Mouse (Mus musculus) layer of hippocampus, adult 11-12 months (tissue): ENCODE measurements at regions not wholly inside any gene's neighbourhood (a gene's known extent, or its start where the extent isn't known, plus 50 kb on each side); places are given as distances from the start of the nearest gene placed in this dataset.

Experiments
- DNase-seq: peaks from one replicate; pipeline ENCODE4 v3.0.0; 2022; ENCODE audit warnings: low spot score

- DNase-seq = peak; percentile 27
These were observed 289.9 kb upstream of the Rps6ka3 start for GRCm38 (mm10) chrX:158920217-158920616.

GRCm38 (mm10) chrX:158921424-158921823, 288.7 kb upstream of the Rps6ka3 start:
- no peak for DNase-seq

GRCm38 (mm10) chrX:158921838-158922450, 288.2 kb upstream of the Rps6ka3 start:
- peak; percentile 82 for DNase-seq

- peak; percentile 73 for DNase-seq
These were observed 287.0 kb upstream of the Rps6ka3 start for GRCm38 (mm10) chrX:158923081-158923561.

GRCm38 (mm10) chrX:158923657-158924489, 286.2 kb upstream of the Rps6ka3 start:
- no peak for DNase-seq

GRCm38 (mm10) chrX:158924490-158925398, 285.4 kb upstream of the Rps6ka3 start:
- no peak for DNase-seq

GRCm38 (mm10) chrX:158931864-158932263, 278.2 kb upstream of the Rps6ka3 start:
- no peak for DNase-seq

- DNase-seq = peak; percentile 4
These were observed 262.9 kb upstream of the Rps6ka3 start for GRCm38 (mm10) chrX:158947191-158947590.

- DNase-seq = peak; percentile 5
These were observed 238.4 kb upstream of the Rps6ka3 start for GRCm38 (mm10) chrX:158971726-158972125.

- DNase-seq = no peak
These were observed 233.5 kb upstream of the Rps6ka3 start for GRCm38 (mm10) chrX:158976648-158977047.

GRCm38 (mm10) chrX:158984721-158985120, 225.4 kb upstream of the Rps6ka3 start:
- DNase-seq = no peak

GRCm38 (mm10) chrX:158987676-158988075, 222.4 kb upstream of the Rps6ka3 start:
- no peak for DNase-seq

- DNase-seq = no peak
These were observed 191.2 kb upstream of the Rps6ka3 start for GRCm38 (mm10) chrX:159018955-159019354.

- DNase-seq = no peak
These were observed 183.8 kb upstream of the Rps6ka3 start for GRCm38 (mm10) chrX:159026311-159026710.

- no peak for DNase-seq
These were observed 178.2 kb upstream of the Rps6ka3 start for GRCm38 (mm10) chrX:159031927-159032326.

- peak; percentile 39 for DNase-seq
These were observed 166.7 kb upstream of the Rps6ka3 start for GRCm38 (mm10) chrX:159043432-159043831.

GRCm38 (mm10) chrX:159047876-159048275, 162.2 kb upstream of the Rps6ka3 start:
- DNase-seq = no peak

- DNase-seq = no peak
These were observed 154.2 kb upstream of the Rps6ka3 start for GRCm38 (mm10) chrX:159055689-159056461.

GRCm38 (mm10) chrX:159056462-159056805, 153.7 kb upstream of the Rps6ka3 start:
- no peak for DNase-seq

GRCm38 (mm10) chrX:159058931-159059330, 151.2 kb upstream of the Rps6ka3 start:
- no peak for DNase-seq

- no peak for DNase-seq
These were observed 148.8 kb upstream of the Rps6ka3 start for GRCm38 (mm10) chrX:159061322-159061721.

- no peak for DNase-seq
These were observed 143.9 kb upstream of the Rps6ka3 start for GRCm38 (mm10) chrX:159066212-159066611.
